Mouse (Mus musculus): ENCODE data around the gene Lypd6b.

GRCm38 (mm10) chr2:49797444-49798143 is 10.1 kb downstream of the Lypd6b start:
- TF ChIP-seq TAL1 (IDR thresholded peaks at IDR 0.05; ENCODE audit: low read length) (no peak), GATA1 (IDR thresholded peaks at IDR 0.05; ENCODE audit: low read length) (no peak)
